Mouse (Mus musculus) erythroblast, embryonic 14.5 days (primary cell): ENCODE results near the gene Dph7.

Experiments used
- GATA1 ChIP-seq: IDR thresholded peaks from 2 replicates; pipeline ENCODE4 v1.6.1; 2012; ENCODE audit warnings: low read length, inconsistent platforms, mixed read lengths
- TAL1 ChIP-seq: IDR thresholded peaks from 3 replicates; pipeline ENCODE4 v1.6.1; 2012; ENCODE audit warnings: low read length, inconsistent platforms, mixed read lengths

DNA sequence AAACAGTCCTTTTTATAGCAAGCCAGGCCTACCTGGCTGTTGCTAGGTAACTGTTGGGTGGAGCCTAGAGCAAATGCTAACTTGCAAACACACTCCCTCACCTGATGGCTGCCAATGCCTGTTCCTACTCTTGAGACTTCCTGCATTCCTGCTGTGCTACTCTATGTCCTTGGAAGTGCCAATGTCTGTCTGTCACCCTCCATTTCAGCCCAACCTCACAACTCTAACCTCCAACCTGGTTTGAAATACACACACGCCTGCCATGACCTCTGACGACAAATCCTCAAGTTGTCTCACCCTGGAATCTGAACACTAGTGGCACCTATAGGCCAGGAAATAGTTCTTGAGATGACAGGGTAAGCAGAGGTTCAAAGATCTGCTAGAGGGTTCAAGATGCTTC, 33.1 kb upstream of the Dph7 start:
- TF ChIP-seq GATA1 (no peak), TAL1 (no peak)
